Mouse (Mus musculus) embryonic fibroblast, embryonic 13.5 days (primary cell): ENCODE results near the gene Adamts14.

Experiments
- CTCF ChIP-seq: IDR thresholded peaks from 2 replicates; pipeline ENCODE4 v1.5.1; 2011; ENCODE audit warnings: mild to moderate bottlenecking, control low read depth, low read length, moderate library complexity, borderline replicate concordance; ENCODE audit not compliant: insufficient read depth
- POLR2A ChIP-seq: IDR thresholded peaks from 2 replicates; pipeline ENCODE4 v1.6.1; 2011; ENCODE audit warnings: low read depth, mild to moderate bottlenecking, control low read depth, low read length, moderate library complexity

DNA sequence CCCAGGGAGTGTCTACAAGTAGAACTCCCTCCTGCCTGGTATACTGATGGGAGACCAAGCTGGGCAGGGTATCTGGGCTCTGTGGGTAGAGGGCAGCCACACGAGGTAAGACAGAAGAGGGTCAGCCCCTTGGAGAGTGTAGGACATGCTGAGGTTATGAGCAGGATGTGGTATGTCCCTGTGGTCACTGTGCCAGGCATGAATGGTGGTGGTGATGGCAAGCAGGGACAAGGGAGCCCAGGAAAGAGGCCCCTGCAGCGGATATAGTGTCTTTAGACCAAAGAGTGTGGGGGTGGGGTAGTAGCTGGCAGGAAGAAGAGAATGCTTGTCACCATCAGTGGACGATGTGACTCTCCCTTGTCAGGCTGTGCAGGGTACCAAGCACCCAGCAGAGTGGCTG lies 85.2 kb downstream of the Adamts14 start:
- TF ChIP-seq CTCF = no peak
- TF ChIP-seq POLR2A = no peak
